Mouse (Mus musculus) adrenal gland, postnatal 25 days (tissue): ENCODE measurements at regions not wholly inside any gene's neighbourhood (a gene's known extent, or its start where the extent isn't known, plus 50 kb on each side); places are given as distances from the start of the nearest gene placed in this dataset.

Source experiments
- DNase-seq: peaks from one replicate; pipeline ENCODE4 v3.0.0; 2021; ENCODE audit warnings: mixed read lengths

- no peak for DNase-seq
Observed at GRCm38 (mm10) chr3:129386522-129386921, 54.0 kb upstream of the Enpep start.

- no peak for DNase-seq
Observed at GRCm38 (mm10) chr3:129390506-129390905, 58.0 kb upstream of the Enpep start.

DNA sequence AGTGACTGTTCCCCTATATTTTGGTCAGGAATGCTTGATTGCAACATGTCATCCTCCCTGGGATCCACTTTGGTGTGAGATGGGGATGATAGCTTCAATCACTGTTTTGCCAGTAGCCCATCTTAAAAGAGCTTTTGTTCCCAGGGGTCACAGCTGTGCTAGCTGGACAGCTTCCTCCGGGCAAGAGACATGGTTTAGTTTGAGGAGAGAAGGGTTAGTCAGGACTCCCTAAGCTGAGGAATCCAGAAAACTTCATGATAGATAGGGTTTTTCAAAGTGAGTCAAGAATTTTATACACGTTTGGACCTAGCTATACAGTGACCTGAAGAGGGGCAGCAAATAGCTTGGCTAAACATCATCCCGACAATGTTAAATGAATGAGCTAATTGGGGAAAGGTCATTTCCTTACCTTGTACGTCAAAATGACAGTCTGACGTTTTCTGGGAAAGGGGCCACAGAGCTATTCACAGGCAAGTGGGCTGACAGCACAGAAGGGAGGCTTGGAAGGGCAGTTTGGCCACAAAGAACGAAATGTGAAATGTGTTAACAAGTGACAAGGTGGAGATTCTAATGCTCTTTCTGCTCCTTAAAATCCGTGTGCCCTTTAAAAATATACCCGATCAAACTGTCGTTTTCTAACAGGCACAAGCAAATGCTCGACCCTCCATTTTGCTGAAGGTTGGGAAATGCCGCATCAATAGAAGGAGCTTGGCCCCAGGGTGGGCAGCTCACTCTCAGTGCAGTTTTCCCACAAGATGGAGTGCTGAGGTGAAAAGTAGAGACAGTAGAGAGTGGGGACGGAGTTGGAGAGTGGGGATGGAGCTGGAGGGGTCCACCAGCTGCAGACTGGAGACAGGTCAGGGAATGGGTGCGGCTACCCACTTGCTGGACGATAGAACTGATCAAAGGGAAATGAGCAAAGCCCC lies 59.6 kb upstream of the Enpep start:
- DNase-seq, result no peak

DNA sequence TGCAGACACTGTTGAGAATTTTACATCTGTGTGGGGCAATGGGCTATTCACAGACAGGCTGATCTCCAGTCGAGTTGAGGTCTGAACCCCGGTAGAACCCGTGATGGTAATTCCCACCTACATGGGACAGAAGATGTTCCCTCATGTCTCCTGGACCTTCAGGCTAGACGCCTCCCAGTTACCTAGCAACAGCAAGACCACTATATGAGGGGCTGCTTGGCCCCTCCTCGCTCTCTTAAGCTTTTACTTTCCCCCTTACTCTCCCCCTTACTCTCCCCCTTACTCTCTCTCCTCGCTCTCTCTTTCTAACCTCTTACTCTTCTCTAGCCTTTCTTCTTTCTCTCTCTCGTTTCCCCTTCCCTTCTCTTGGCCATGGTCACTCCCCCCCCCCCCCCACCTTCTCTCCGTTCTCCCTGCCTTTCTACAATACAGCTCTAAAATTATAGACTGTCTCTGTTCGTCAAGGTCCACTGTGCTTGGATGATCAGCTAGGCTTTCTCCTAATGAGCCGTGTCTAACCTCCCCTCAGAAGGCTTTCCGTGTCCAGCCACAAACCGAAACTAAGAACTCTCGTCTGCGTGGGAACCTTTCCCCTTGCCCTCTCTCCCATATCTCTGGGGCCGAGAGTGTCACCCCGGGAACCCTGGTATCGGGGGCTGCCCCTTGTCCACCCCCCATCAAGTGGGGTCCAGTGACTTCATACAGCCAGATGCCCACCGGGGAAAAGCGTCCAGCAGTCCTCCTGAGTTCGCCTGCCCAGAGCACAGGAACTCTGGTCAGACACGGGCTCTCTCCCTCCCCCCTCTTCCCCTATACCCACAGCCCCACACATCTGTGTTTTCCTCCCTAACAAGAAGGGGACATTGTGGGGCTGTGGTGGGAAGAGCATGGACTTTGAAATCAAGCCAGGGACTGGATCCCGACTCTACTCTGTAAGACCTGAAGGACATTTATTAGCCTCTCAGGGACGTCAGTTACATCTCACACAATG lies 60.6 kb upstream of the Enpep start:
- no peak for DNase-seq

GRCm38 (mm10) chr3:129397481-129397880 lies 65.0 kb upstream of the Enpep start:
- no peak for DNase-seq

- DNase-seq, result no peak
Observed at GRCm38 (mm10) chr3:129400092-129400924, 67.8 kb upstream of the Enpep start.

GRCm38 (mm10) chr3:129411389-129412054 lies 79.0 kb upstream of the Enpep start:
- DNase-seq, result no peak

GRCm38 (mm10) chr3:129412126-129412960 lies 79.8 kb upstream of the Enpep start:
- no peak for DNase-seq

GRCm38 (mm10) chr3:129412961-129413246 lies 80.4 kb upstream of the Enpep start:
- no peak for DNase-seq

GRCm38 (mm10) chr3:129415656-129416055 lies 83.1 kb upstream of the Enpep start:
- no peak for DNase-seq

- DNase-seq, result no peak
Observed at GRCm38 (mm10) chr3:129416337-129416736, 83.8 kb upstream of the Enpep start.

DNA sequence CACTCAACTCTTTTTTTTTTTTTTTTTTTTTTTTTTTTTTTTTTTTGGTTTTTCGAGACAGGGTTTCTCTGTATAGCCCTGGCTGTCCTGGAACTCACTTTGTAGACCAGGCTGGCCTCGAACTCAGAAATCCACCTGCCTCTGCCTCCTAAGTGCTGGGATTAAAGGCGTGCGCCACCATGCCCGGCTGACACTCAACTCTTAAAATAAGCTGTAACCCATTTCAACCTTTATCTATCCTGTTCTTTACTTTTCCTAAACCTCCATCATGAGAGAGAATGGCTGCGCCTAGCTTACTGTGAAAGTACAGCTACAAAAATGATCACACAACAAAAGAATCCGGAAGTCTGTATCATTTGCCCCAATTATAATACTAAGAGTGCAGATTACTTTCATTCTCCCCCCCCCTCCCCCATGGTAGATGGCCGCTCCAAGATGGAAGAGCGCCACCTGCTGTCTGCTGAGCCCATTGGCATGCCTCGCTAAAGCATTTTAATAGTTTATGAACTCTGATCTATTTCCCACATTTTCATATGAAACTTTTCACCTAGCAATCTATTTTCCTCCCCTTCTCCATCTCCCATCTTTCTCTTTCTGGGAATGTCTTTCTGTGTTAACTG lies 89.2 kb upstream of the Enpep start:
- peak; percentile 37 for DNase-seq

- DNase-seq, result no peak
Observed at GRCm38 (mm10) chr3:129428750-129429149, 96.2 kb upstream of the Enpep start.

GRCm38 (mm10) chr3:129429161-129430111 lies 96.9 kb upstream of the Enpep start:
- DNase-seq, result peak; percentile 25

DNA sequence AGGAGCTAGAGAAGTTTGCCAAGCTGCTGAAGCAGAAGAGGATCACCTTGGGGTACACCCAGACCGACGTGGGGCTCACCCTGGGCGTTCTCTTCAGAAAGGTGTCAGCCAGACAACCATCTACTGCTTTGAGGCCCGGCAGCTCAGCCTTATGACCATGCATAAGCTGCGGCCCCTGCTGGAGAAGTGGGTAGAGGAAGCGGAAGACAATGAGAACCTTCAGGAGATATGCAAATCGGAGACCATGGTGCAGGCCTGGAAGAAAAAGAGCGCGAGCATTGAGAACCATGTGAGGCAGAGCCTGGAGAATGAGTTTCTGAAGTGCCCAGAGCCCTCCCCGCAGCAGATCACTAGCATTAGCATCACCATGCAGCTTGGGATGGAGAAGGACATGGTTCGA lies 98.1 kb upstream of the Elovl6 start:
- DNase-seq, result no peak

GRCm38 (mm10) chr3:129437687-129438086 lies 94.5 kb upstream of the Elovl6 start:
- DNase-seq, result no peak

DNA sequence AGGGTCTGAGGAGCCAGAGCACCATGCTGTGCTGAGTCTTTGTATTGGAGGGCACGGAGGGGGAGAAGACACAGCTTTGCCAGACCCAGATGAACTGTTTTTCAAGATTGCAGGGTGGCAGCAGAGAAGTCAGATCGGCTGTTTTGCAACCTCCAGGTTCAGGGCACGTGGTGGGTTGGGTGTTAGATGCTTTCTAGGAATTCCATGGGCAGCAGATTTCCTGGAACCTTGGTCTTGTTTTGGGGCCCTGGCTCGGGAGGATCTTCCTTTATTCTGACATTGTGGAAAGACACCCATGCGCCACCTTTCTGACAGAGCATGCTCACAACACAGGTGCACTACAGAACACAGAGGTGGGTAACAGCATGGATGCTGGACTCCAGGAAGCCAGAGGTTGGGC lies 89.4 kb upstream of the Elovl6 start:
- no peak for DNase-seq

DNA sequence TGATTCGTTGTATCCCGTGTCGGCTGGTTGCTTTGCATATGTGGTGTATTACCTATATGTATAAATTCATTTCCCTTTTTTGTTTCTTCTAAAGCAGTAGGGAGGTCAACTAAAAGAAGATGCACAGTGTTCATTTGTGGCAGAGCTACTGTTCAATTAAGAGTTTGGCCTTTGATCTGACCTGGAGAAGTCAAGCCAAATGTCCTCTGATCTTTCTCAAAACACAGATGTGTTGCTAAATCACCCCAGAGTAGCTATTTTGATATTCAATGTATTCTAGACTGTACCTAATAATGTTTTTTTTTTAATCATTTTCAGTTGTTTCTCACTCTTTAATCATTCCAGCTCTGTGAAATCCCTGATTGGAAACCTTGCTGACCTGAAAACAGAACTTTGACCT lies 87.9 kb upstream of the Elovl6 start:
- no peak for DNase-seq

GRCm38 (mm10) chr3:129445961-129446360 lies 86.2 kb upstream of the Elovl6 start:
- DNase-seq, result no peak
